Mouse (Mus musculus) ES-Bruce4 (cell line): ENCODE measurements around the gene Dmac2.

Experiments used
- CTCF ChIP-seq: IDR thresholded peaks from one replicate; pipeline ENCODE4 v1.8.1; 2011; ENCODE audit warnings: low read depth, low read length
- EP300 ChIP-seq: IDR thresholded peaks from 2 replicates; pipeline ENCODE4 v1.6.1; 2011; ENCODE audit warnings: low read depth, low read length; ENCODE audit not compliant: insufficient read depth
- POLR2A ChIP-seq: IDR thresholded peaks from one replicate; pipeline ENCODE4 v1.8.1; 2011; ENCODE audit warnings: low read length; ENCODE audit not compliant: insufficient read depth

DNA sequence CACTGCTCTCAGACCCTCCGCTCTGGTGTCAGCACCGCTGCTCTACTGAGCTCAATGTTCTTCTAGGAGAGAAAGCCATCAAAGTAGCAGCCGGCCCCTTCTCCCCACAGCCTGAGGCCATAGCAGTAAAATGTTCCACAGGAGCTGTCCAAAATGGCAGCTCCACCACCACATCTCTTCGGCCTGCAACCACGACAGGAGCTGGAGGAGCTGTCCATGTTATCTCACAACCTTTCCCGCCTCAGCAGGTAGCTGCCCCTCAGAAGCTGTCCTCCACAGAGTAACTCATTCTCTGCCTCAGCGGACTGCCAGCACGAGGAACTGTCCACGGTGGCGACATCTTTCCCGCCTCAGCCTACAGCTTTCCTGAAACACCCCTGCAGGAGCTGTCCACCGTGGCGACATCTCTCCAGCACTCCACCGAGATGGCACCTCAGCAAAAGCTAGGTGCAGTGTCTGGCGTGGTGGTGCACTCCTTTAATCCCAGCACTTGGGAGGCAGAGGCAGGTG, 36.9 kb upstream of the Dmac2 start:
- no peak for TF ChIP-seq CTCF
- no peak for TF ChIP-seq POLR2A
- no peak for TF ChIP-seq EP300
